Mouse (Mus musculus): ENCODE results near the gene Ankrd60. TPM values are rescaled to one million over a fixed set of nuclear protein-coding genes. Genes with fewer than 3 reads are reported as not detected.

Gene Ankrd60
- not detected in 2 replicates for polyA plus RNA-seq (2012; rRNA removed)

GRCm38 (mm10) chr2:173577669-173578557, at the start of gene Ankrd60:
TSS of gene Ankrd60 (minus strand) at chr2:173578365.

GRCm38 (mm10) chr2:173522376-173522775, 55.8 kb downstream of the Ankrd60 start, which contains the start of gene 1700021F07Rik:
TSS of gene 1700021F07Rik (plus strand) at chr2:173522586.

Other genes starting within 250 kb of the Ankrd60 start
- gene 1700021F07Rik, start 55.8 kb downstream of the Ankrd60 start, polyA plus RNA-seq (2012; rRNA removed): not detected in 2 replicates
- 4.3 and 4.4 TPM in 2 replicates for gene Rab22a, start 81.4 kb upstream of the Ankrd60 start, polyA plus RNA-seq (2012; rRNA removed)
- not detected in 2 replicates for gene 1700010B08Rik, start 141.1 kb upstream of the Ankrd60 start, polyA plus RNA-seq (2012; rRNA removed)
- 9.0 and 9.6 TPM in 2 replicates for gene Vapb, start 159.1 kb upstream of the Ankrd60 start, polyA plus RNA-seq (2012; rRNA removed)

Measured in liver, embryonic 18 days (tissue).